Mouse (Mus musculus) heart, adult 2 months (tissue): ENCODE results near the gene Nfam1. TPM values are rescaled to one million over a fixed set of nuclear protein-coding genes. Genes with fewer than 3 reads are reported as not detected.

Source experiments
- DNase-seq, 2 experiments: peaks; one replicate each; pipeline ENCODE4 v3.0.0; 2021
- H3K27ac ChIP-seq: fragments of 200-600 bp; 2 replicates; pipeline ENCODE4 v1.8.1; 2022
- H3K27me3 ChIP-seq: fragments of 200-500 bp; 2 replicates; pipeline ENCODE4 v1.6.1; 2012; ENCODE audit warnings: mild to moderate bottlenecking, low read length, inconsistent platforms, mixed read lengths; ENCODE audit not compliant: control insufficient read depth, insufficient read depth
- H3K36me3 ChIP-seq: fragments of 200-500 bp; 2 replicates; pipeline ENCODE4 v1.6.1; 2012; ENCODE audit warnings: low read length, inconsistent platforms; ENCODE audit not compliant: control insufficient read depth, insufficient read depth
- H3K4me1 ChIP-seq: fragments of 200-500 bp; 2 replicates; pipeline ENCODE4 v1.6.1; 2011; ENCODE audit warnings: low read length; ENCODE audit not compliant: control insufficient read depth, insufficient read depth
- H3K4me3 ChIP-seq: fragments of 200-600 bp; 2 replicates; pipeline ENCODE4 v1.8.1; 2022
- H3K79me2 ChIP-seq: fragments of 200-500 bp; replicated peaks from 2 replicates; pipeline ENCODE4 v1.6.1; 2012; ENCODE audit warnings: mild to moderate bottlenecking, inconsistent platforms, low read length, moderate library complexity, mixed read lengths; ENCODE audit not compliant: control insufficient read depth, insufficient read depth
- H3K9ac ChIP-seq: fragments of 200-500 bp; 2 replicates; pipeline ENCODE4 v1.6.1; 2012; ENCODE audit warnings: low read depth, mild to moderate bottlenecking, control low read depth, inconsistent platforms, low read length, mixed read lengths
- CTCF ChIP-seq: fragments of 200-600 bp; IDR thresholded peaks from 2 replicates; pipeline ENCODE4 v1.8.1; 2022; ENCODE audit warnings: antibody characterized with exemption, mild to moderate bottlenecking, moderate library complexity
- EP300 ChIP-seq: fragments of 200-500 bp; IDR thresholded peaks from 2 replicates; pipeline ENCODE4 v1.6.1; 2011; ENCODE audit warnings: low read depth, low read length, control low read depth; ENCODE audit not compliant: insufficient read depth
- POLR2A ChIP-seq: fragments of 200-500 bp; IDR thresholded peaks from 2 replicates; pipeline ENCODE4 v1.6.1; 2011; ENCODE audit warnings: mild to moderate bottlenecking, low read depth, low read length, control low read depth; ENCODE audit not compliant: insufficient read depth
- WGBS: fragments of 180-500 bp; shearing (Covaris S2); methylation state at CpG from one replicate; pipeline ENCODE4 v1.1.7; 2018; 5-methylcytosine and 5-hydroxymethylcytosine counted together
- intact Hi-C: fragments of 180-260 bp; cut with DNase I; formaldehyde crosslinking; loops from one replicate; pipeline ENCODE4 v1.15.1; 2025
- polyA plus RNA-seq: library from polyadenylated mRNA; depleted of rRNA; stranded (reverse); fragments of >200 nt; gene quantifications from 2 replicates; pipeline ENCODE4 v1.2.3, GENCODE M21; 2012
- total RNA-seq, 2 experiments: library from RNA; stranded (reverse); gene quantifications; 2 replicates each; pipeline ENCODE4 v1.2.3; 2021

Gene Nfam1
- total and polyA plus RNA-seq, 3 experiments, result 2.4 to 3.9 (median 2.6) TPM

GRCm38 (mm10) chr15:82983416-82984026 lies 49.6 kb downstream of the Nfam1 start:
- H3K4me1 ChIP-seq, result no peaks in the 10 kb centered on the region
- DNase-seq, result peak; percentile 24 to 32
- 48% methylated on average over 9 of the region's 9 CpGs for WGBS
- H3K9ac ChIP-seq, result no peak overlapping the region
- H3K36me3 ChIP-seq, result no peaks in the 10 kb centered on the region
- H3K27me3 ChIP-seq, result peaks cover 5% of the 10 kb centered on the region; the same call in 1 of the 2 replicates
- no peak overlapping the region for H3K27ac ChIP-seq
- H3K4me3 ChIP-seq, result no peak overlapping the region
- H3K79me2 ChIP-seq, result no peaks in the 10 kb centered on the region
- no peak for TF ChIP-seq EP300
- no peak for TF ChIP-seq CTCF
- TF ChIP-seq POLR2A, result no peak
- intact Hi-C loops, result no loop called here

DNA sequence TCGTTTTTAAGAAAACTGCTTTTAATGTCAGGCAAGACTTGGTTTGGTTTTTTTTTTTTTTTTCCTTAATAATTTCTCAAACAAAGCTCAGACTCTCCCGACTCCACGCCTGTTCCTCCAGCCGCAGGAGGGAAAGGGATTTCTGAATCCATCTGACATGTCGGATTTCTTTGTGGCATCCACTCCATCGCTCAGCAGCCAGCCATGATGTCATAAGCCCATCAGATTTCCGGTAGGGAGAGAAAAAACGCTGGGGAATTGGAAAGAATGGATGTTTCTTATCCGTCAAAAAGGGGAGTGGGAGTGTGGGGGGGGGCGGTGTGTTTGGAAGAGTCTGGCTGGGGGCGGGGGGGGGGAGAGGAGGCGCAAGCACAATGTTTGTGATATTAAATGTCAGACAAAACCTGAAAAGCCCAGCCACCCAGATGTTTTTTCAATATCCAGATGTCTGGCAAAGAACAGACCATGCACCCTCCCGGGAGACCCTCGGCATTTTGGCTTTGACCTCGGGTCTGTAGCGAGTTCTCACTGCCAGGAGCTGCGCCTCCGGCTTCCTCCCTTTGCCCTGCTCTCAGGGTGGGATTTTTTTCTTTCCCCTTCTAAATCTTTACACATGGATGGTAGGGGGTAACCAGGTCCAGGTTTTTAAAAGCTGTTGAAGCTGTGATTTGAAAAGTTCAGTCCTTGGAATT lies 50.2 kb downstream of the Nfam1 start:
- Histone ChIP-seq H3K36me3 (no peaks in the 10 kb centered on the region), H3K9ac (no peak overlapping the region), H3K4me1 (no peaks in the 10 kb centered on the region), H3K4me3 (no peak overlapping the region), H3K79me2 (no peaks in the 10 kb centered on the region), H3K27me3 (peaks cover 5% of the 10 kb centered on the region; the same call in 1 of the 2 replicates), H3K27ac (no peak overlapping the region)
- peak; percentile 44 for DNase-seq
- intact Hi-C loops, result no loop called here
- TF ChIP-seq CTCF (no peak), POLR2A (no peak), EP300 (no peak)
- WGBS, result 28% methylated on average over 18 of the region's 18 CpGs

DNA sequence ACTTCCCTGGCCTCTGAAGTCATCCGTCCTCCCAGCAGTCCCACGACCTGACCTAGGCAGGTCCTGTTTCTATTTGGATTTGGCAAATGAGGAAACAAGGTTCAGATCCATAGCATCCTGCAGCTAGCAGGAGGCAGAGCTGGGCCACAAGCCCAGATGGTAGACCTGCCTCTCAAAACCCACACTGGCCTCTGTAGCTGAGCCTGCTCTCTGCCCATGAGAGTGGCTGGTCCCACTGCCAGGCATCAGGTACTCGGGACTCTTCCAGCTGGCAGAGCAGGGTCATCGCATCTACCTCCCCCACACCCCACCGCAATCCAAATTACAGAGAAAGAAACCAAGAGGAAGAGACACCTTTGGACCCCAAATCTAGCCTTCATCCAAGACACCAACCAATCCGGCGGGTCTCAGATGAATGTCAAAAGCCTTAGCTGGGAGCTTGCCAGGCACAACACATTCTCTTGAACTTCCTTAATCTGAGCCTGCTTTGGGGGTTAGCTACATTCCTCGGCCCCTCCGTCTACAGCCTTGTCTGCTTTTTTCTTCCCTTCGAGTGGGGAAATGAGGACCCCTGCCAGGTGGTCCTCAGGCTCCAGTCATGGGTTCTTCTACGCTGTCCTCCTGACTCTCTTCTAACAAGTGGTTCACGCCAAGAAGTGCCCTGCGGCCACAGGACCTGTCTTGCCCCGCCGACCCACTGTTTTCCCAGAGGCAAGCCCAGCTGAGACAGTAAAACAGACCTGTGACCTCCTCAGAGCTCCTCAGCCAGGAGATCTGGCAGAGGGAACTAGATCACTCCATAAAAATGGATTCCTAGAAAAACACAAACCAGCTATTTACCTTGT lies 51.2 kb downstream of the Nfam1 start:
- no peaks in the 10 kb centered on the region for H3K4me1 ChIP-seq
- H3K9ac ChIP-seq, result no peak overlapping the region
- peaks cover 5% of the 10 kb centered on the region; the same call in 1 of the 2 replicates for H3K27me3 ChIP-seq
- no peak overlapping the region for H3K4me3 ChIP-seq
- TF ChIP-seq POLR2A, result no peak
- no peak for DNase-seq
- no peaks in the 10 kb centered on the region for H3K79me2 ChIP-seq
- intact Hi-C loops, result no loop called here
- H3K27ac ChIP-seq, result no peak overlapping the region
- WGBS, result 49% methylated on average over 15 of the region's 15 CpGs
- no peaks in the 10 kb centered on the region for H3K36me3 ChIP-seq

DNA sequence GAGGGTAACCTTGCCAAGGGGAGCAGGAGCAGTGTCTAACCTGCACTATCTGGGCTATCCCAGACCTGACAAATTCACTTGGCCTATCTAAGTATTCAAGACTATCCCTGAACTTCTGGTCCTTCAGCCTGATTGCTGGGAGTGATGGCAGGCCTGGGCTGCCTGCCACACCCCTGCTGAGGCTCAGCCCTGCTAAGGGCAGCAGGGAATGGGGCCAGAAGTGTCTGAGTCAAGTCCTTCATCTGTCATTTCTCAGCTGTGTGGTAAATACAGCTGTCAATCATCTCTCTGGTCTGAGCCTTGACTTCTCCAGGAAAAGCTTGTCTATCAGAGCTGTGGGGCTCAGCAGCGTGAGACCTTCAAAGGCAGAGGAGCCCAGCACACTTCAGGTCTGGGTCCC lies 53.6 kb downstream of the Nfam1 start:
- WGBS, result 88% methylated on average over 1 of the region's 1 CpGs
- no peak for DNase-seq
- H3K27ac ChIP-seq, result no peak overlapping the region
- no peak overlapping the region for H3K9ac ChIP-seq
- H3K36me3 ChIP-seq, result no peaks in the 10 kb centered on the region
- H3K4me3 ChIP-seq, result no peak overlapping the region
- H3K4me1 ChIP-seq, result no peaks in the 10 kb centered on the region
- no peaks in the 10 kb centered on the region for H3K27me3 ChIP-seq
- no peaks in the 10 kb centered on the region for H3K79me2 ChIP-seq
- no peak for TF ChIP-seq POLR2A
- TF ChIP-seq CTCF, result no peak
- TF ChIP-seq EP300, result no peak
- intact Hi-C loops, result no loop called here

DNA sequence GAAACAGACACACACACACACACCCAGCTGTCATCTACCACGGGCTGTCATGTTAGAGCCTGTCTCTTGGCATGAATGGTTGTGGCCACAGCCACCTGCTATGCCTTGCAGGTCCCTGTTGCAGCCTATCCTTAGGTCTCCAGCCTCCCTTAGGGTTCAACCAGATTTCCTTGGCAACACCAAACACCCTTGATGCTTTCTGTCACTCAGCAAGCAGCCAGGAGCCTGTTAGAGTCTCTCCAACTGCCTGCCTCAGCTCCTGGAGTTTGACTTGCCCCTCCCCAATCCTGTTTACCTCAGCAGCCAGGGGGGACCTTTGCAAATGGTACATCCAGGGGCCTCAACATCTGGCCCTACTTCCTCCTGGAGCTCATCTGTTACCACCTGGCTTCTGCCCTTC lies 58.6 kb downstream of the Nfam1 start:
- H3K79me2 ChIP-seq, result no peaks in the 10 kb centered on the region
- TF ChIP-seq EP300 (no peak), CTCF (no peak), POLR2A (no peak)
- no peaks in the 10 kb centered on the region for H3K36me3 ChIP-seq
- no peak overlapping the region for H3K9ac ChIP-seq
- no peaks in the 10 kb centered on the region for H3K4me1 ChIP-seq
- no peak overlapping the region for H3K4me3 ChIP-seq
- intact Hi-C loops, result no loop called here
- WGBS, result 75% methylated on average over 1 of the region's 1 CpGs
- no peaks in the 10 kb centered on the region for H3K27me3 ChIP-seq
- DNase-seq, result no peak
- H3K27ac ChIP-seq, result no peak overlapping the region

DNA sequence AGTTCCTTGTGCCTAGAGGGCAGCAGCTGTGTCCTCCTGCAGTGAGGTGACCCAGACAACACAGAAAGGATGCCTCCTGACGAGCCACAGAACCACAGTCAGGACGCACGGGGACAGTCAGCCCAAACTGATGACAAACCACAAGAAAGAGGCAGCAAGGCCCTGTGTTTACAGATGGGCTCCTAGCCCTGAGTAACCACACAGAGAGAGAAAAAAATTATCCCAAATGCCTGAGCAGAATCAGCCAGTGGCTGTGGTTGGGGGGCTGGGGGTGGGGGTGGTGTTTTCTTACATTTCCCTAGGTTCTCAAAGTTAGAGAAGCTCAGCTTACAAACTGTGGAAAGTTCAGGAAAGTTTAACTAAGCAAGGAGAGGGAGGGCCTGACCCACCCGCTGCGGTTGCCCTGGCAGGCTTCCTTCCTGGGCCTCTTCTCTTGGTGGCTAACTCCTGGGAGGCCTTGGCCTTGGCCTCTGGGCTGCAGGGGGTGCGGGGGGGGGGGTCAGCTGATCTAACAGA lies 63.8 kb downstream of the Nfam1 start:
- Histone ChIP-seq H3K36me3 (no peaks in the 10 kb centered on the region), H3K79me2 (no peaks in the 10 kb centered on the region), H3K27ac (no peak overlapping the region), H3K4me1 (no peaks in the 10 kb centered on the region), H3K9ac (no peak overlapping the region), H3K27me3 (no peaks in the 10 kb centered on the region), H3K4me3 (no peak overlapping the region)
- TF ChIP-seq POLR2A (no peak), EP300 (no peak), CTCF (no peak)
- no peak for DNase-seq
- intact Hi-C loops, result no loop called here
- WGBS, result 51% methylated on average over 6 of the region's 6 CpGs
